Mouse (Mus musculus) G1E (cell line): ENCODE results near the gene Tesk1.

Experiments
- CTCF ChIP-seq: IDR thresholded peaks from 2 replicates; pipeline ENCODE4 v1.5.1; 2012; ENCODE audit warnings: low read depth, low read length, inconsistent platforms, mixed read lengths
- GATA1 ChIP-seq: IDR thresholded peaks from 2 replicates; pipeline ENCODE4 v1.6.1; 2012; ENCODE audit warnings: borderline replicate concordance, low read length, inconsistent platforms, mixed read lengths
- GATA2 ChIP-seq: IDR thresholded peaks from 2 replicates; pipeline ENCODE4 v1.6.1; 2012; ENCODE audit warnings: low read depth, low read length, inconsistent platforms, borderline replicate concordance

DNA sequence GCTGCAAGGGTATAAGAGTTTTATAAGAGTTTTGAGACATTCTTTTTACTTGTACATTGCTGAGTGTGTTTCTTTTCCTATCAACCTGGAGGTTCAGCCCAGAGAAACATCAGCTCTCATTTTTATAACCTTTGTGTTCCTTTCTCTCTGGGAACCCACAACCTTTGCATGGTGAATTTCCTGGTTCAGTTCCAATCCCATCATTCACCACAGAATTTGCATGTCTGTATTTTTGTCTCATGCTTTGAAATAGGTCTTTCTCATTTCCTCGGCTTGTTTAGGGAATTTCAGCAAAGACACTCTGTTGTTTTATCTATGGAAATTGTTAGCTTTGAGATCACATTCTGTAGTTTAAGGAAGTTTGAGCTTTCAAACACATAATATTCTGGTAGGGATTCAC lies 31.9 kb downstream of the Tesk1 start:
- TF ChIP-seq CTCF = no peak
- TF ChIP-seq GATA1 = no peak
- TF ChIP-seq GATA2 = no peak
